Mouse (Mus musculus) limb, embryonic 10.5 days (tissue): ENCODE results near the gene Gm47955. TPM values are rescaled to one million over a fixed set of nuclear protein-coding genes. Genes with fewer than 3 reads are reported as not detected.

Source experiments
- DNase-seq: peaks from one replicate; pipeline ENCODE4 v3.0.0-alpha.2; 2017; ENCODE audit warnings: low spot score
- H3K27ac ChIP-seq: fragments of 300-500 bp; sonication (generic); 2 replicates; pipeline ENCODE4 v1.5.1; 2016; ENCODE audit warnings: mild to moderate bottlenecking
- H3K27me3 ChIP-seq: fragments of 300-500 bp; sonication (generic); 2 replicates; pipeline ENCODE4 v1.6.1; 2016; ENCODE audit warnings: low read depth, mild to moderate bottlenecking; ENCODE audit not compliant: poor library complexity, severe bottlenecking
- H3K36me3 ChIP-seq: fragments of 300-500 bp; sonication (generic); 2 replicates; pipeline ENCODE4 v1.6.1; 2016; ENCODE audit warnings: mild to moderate bottlenecking, moderate library complexity
- H3K4me1 ChIP-seq: fragments of 300-500 bp; sonication (generic); 2 replicates; pipeline ENCODE4 v1.6.1; 2016
- H3K4me3 ChIP-seq: fragments of 300-500 bp; sonication (generic); 2 replicates; pipeline ENCODE4 v1.5.1; 2016; ENCODE audit warnings: mild to moderate bottlenecking, moderate library complexity
- H3K9me3 ChIP-seq: fragments of 300-500 bp; sonication (generic); replicated peaks from 2 replicates; pipeline ENCODE4 v1.6.1; 2016; ENCODE audit warnings: mild to moderate bottlenecking
- WGBS: fragments of 180-500 bp; shearing (Covaris S2); methylation state at CpG from one replicate; pipeline ENCODE4 v1.1.7; 2016; 5-methylcytosine and 5-hydroxymethylcytosine counted together
- polyA plus RNA-seq: library from polyadenylated mRNA; unstranded; fragments of >200 nt; fragmentation: Nextera tagmentation; extraction: Ambion mirVana; gene quantifications from 2 replicates; pipeline ENCODE4 v1.2.1, GENCODE M21; 2016

Gene Gm47955
- polyA plus RNA-seq, 1 experiment from 2014 or later = not detected

DNA sequence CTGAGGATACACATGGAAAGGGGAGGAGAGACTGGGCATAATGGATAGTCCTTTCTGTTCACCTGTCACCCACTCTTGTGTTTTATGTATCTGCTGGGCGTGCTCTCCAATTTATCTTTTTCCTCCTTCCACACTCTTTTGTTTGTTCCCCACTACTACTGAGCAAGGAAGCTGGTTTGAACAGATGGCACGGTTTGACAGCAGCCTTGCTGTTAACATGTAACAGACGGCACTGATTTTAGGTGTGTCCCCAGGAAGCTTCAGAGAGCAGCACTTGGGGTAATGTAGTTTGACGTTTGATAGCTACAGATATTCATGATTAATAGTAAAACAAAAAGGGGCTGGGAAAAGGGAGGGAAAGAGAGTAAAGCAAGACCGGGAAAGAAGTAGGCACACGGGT is 47.4 kb downstream of the Gm47955 start:
- no peak for DNase-seq
- 80% methylated on average over 6 of the region's 6 CpGs for WGBS
- Histone ChIP-seq H3K4me3 (no peak overlapping the region), H3K4me1 (no peaks in the 10 kb centered on the region), H3K27me3 (no peaks in the 10 kb centered on the region), H3K27ac (no peak overlapping the region), H3K36me3 (no peaks in the 10 kb centered on the region), H3K9me3 (no peaks in the 10 kb centered on the region)

Other genes starting within 250 kb of the Gm47955 start
- gene Mff, start 235.4 kb upstream of the Gm47955 start, polyA plus RNA-seq = 182 and 216 TPM in 2 replicates
- 0.25 TPM in 1 of 2 replicates, not detected in the other for gene Tm4sf20, start 191.8 kb upstream of the Gm47955 start, polyA plus RNA-seq
- not detected in 2 replicates for gene Gm47791, start 189.0 kb upstream of the Gm47955 start, polyA plus RNA-seq
- gene Agfg1, start 120.8 kb upstream of the Gm47955 start, polyA plus RNA-seq = 26.9 and 30.5 TPM in 2 replicates
- gene A030005L19Rik, start 47.0 kb upstream of the Gm47955 start, polyA plus RNA-seq = 0.19 TPM in 1 of 2 replicates, not detected in the other
- gene A030014E15Rik, start 35.4 kb upstream of the Gm47955 start, polyA plus RNA-seq = not detected in 2 replicates
- gene Gm6217, start 28.9 kb upstream of the Gm47955 start, polyA plus RNA-seq = not detected in 2 replicates
- gene A030003K21Rik, start 16.9 kb upstream of the Gm47955 start, polyA plus RNA-seq = not detected in 2 replicates
- not detected in 2 replicates for gene Gm7544, start 4.3 kb upstream of the Gm47955 start, polyA plus RNA-seq
- not detected in 2 replicates for gene Gm47959, start 40.3 kb downstream of the Gm47955 start, polyA plus RNA-seq
- 0.33 and 0.45 TPM in 2 replicates for gene Slc19a3, start 78.2 kb downstream of the Gm47955 start, polyA plus RNA-seq
- not detected in 2 replicates for gene Krtap28-10, start 82.2 kb downstream of the Gm47955 start, polyA plus RNA-seq
- not detected in 2 replicates for gene Gm47969, start 84.6 kb downstream of the Gm47955 start, polyA plus RNA-seq
- gene A030005K14Rik, start 99.1 kb downstream of the Gm47955 start, polyA plus RNA-seq = not detected in 2 replicates
- not detected in 2 replicates for gene Krtap28-13, start 100.6 kb downstream of the Gm47955 start, polyA plus RNA-seq
- gene Ccl20, start 156.5 kb downstream of the Gm47955 start, polyA plus RNA-seq = not detected in 2 replicates
- not detected in 2 replicates for gene Daw1, start 199.5 kb downstream of the Gm47955 start, polyA plus RNA-seq